Mouse (Mus musculus) liver, embryonic 12.5 days (tissue): ENCODE results near the gene Prc1. TPM values are rescaled to one million over a fixed set of nuclear protein-coding genes. Genes with fewer than 3 reads are reported as not detected.

Experiments used
- ATAC-seq: fragments of 200-750 bp; cut with Nextera tagmentation; 2 replicates; pipeline ENCODE4 v1.8.0; 2017; ENCODE audit warnings: moderate number of reproducible peaks, mild to moderate bottlenecking, moderate library complexity
- H3K27ac ChIP-seq: fragments of 300-500 bp; sonication (generic); 2 replicates; pipeline ENCODE4 v1.5.1; 2016; ENCODE audit warnings: mild to moderate bottlenecking
- H3K27me3 ChIP-seq: fragments of 300-500 bp; sonication (generic); replicated peaks from 2 replicates; pipeline ENCODE4 v1.6.1; 2016; ENCODE audit warnings: mild to moderate bottlenecking, moderate library complexity
- H3K36me3 ChIP-seq: fragments of 300-500 bp; sonication (generic); 2 replicates; pipeline ENCODE4 v1.6.1; 2016; ENCODE audit warnings: mild to moderate bottlenecking, moderate library complexity
- H3K4me1 ChIP-seq: fragments of 300-500 bp; sonication (generic); 2 replicates; pipeline ENCODE4 v1.6.1; 2016
- H3K4me2 ChIP-seq: fragments of 300-500 bp; sonication (generic); 2 replicates; pipeline ENCODE4 v1.6.1; 2016; ENCODE audit warnings: mild to moderate bottlenecking, moderate library complexity
- H3K4me3 ChIP-seq: fragments of 300-500 bp; sonication (generic); 2 replicates; pipeline ENCODE4 v1.5.1; 2016; ENCODE audit warnings: mild to moderate bottlenecking, moderate library complexity
- H3K9ac ChIP-seq: fragments of 300-500 bp; sonication (generic); 2 replicates; pipeline ENCODE4 v1.6.1; 2016; ENCODE audit warnings: mild to moderate bottlenecking, moderate library complexity
- H3K9me3 ChIP-seq: fragments of 300-500 bp; sonication (generic); replicated peaks from 2 replicates; pipeline ENCODE4 v1.6.1; 2016; ENCODE audit warnings: mild to moderate bottlenecking, moderate library complexity
- WGBS: fragments of 180-500 bp; shearing (Covaris S2); methylation state at CpG from one replicate; pipeline ENCODE4 v1.1.7; 2016; ENCODE audit not compliant: insufficient replicate concordance; 5-methylcytosine and 5-hydroxymethylcytosine counted together
- polyA plus RNA-seq: library from polyadenylated mRNA; unstranded; fragments of >200 nt; fragmentation: Nextera tagmentation; extraction: Ambion mirVana; gene quantifications from 2 replicates; pipeline ENCODE4 v1.2.1, GENCODE M21; 2016

Prc1 gene
- polyA plus RNA-seq, 1 experiment from 2014 or later, result 150 TPM

- Histone ChIP-seq H3K9ac (no peak overlapping the region), H3K27ac (no peak overlapping the region), H3K9me3 (no peaks in the 10 kb centered on the region), H3K4me1 (peaks cover 19% of the 10 kb centered on the region), H3K4me2 (no peak overlapping the region), H3K4me3 (no peak overlapping the region), H3K27me3 (peaks cover 18% of the 10 kb centered on the region), H3K36me3 (peaks cover 67% of the 10 kb centered on the region)
- ATAC-seq, result no peak
- WGBS, result 71% methylated on average over 2 of the region's 2 CpGs
Observed at GRCm38 (mm10) chr7:80365759-80366158, 71.5 kb downstream of the Prc1 start.

Other genes starting within 250 kb of the Prc1 start
- 158 and 160 TPM in 2 replicates for gene Idh2, start 179.1 kb upstream of the Prc1 start, polyA plus RNA-seq
- 16.9 and 17.9 TPM in 2 replicates for gene Sema4b, start 107.6 kb upstream of the Prc1 start, polyA plus RNA-seq
- gene Cib1, start 61.6 kb upstream of the Prc1 start, polyA plus RNA-seq, result 97.5 and 99.2 TPM in 2 replicates
- gene Gdpgp1, start 61.6 kb upstream of the Prc1 start, polyA plus RNA-seq, result 3.9 and 4.4 TPM in 2 replicates
- 0.61 and 1.0 TPM in 2 replicates for gene Ttll13, start 48.1 kb upstream of the Prc1 start, polyA plus RNA-seq
- 42.0 and 45.6 TPM in 2 replicates for gene Ngrn, start 33.2 kb upstream of the Prc1 start, polyA plus RNA-seq
- 9.0 and 11.4 TPM in 2 replicates for gene Vps33b, start 24.8 kb upstream of the Prc1 start, polyA plus RNA-seq
- 5.1 and 5.6 TPM in 2 replicates for gene Rccd1, start 30.0 kb downstream of the Prc1 start, polyA plus RNA-seq
- 17.1 and 17.3 TPM in 2 replicates for gene Unc45a, start 46.6 kb downstream of the Prc1 start, polyA plus RNA-seq
- 5.1 and 6.8 TPM in 2 replicates for gene Hddc3, start 48.7 kb downstream of the Prc1 start, polyA plus RNA-seq
- 5.8 and 6.5 TPM in 2 replicates for gene Man2a2, start 76.9 kb downstream of the Prc1 start, polyA plus RNA-seq
- gene Fes, start 93.5 kb downstream of the Prc1 start, polyA plus RNA-seq, result 10.3 and 11.4 TPM in 2 replicates
- gene Furin, start 111.0 kb downstream of the Prc1 start, polyA plus RNA-seq, result 5.6 and 5.9 TPM in 2 replicates
- 47.2 and 47.8 TPM in 2 replicates for gene Blm, start 240.7 kb downstream of the Prc1 start, polyA plus RNA-seq